Mouse (Mus musculus) liver, postnatal 0 days (tissue): ENCODE results near the gene Ccdc142. TPM values are rescaled to one million over a fixed set of nuclear protein-coding genes. Genes with fewer than 3 reads are reported as not detected.

Experiments
- ATAC-seq: fragments of 200-750 bp; cut with Nextera tagmentation; 2 replicates; pipeline ENCODE4 v1.8.0; 2017; ENCODE audit warnings: mild to moderate bottlenecking, moderate library complexity
- DNase-seq: peaks from one replicate; pipeline ENCODE4 v3.0.0-alpha.2; 2016
- H3K27ac ChIP-seq: fragments of 300-500 bp; sonication (generic); 2 replicates; pipeline ENCODE4 v1.5.1; 2014; ENCODE audit warnings: antibody characterized with exemption, moderate library complexity, mild to moderate bottlenecking, low read depth
- H3K27me3 ChIP-seq: fragments of 300-500 bp; sonication (generic); 2 replicates; pipeline ENCODE4 v1.6.1; 2014; ENCODE audit warnings: low read length, control low read depth, mixed read lengths; ENCODE audit not compliant: insufficient read depth
- H3K36me3 ChIP-seq: fragments of 300-500 bp; sonication (generic); replicated peaks from 2 replicates; pipeline ENCODE4 v1.6.1; 2014; ENCODE audit warnings: mild to moderate bottlenecking, control low read depth, low read length, moderate library complexity, mixed read lengths; ENCODE audit not compliant: insufficient read depth
- H3K4me1 ChIP-seq: fragments of 300-500 bp; sonication (generic); 2 replicates; pipeline ENCODE4 v1.6.1; 2014; ENCODE audit warnings: antibody characterized with exemption, mild to moderate bottlenecking, control low read depth; ENCODE audit not compliant: insufficient read depth
- H3K4me2 ChIP-seq: fragments of 300-500 bp; sonication (generic); 2 replicates; pipeline ENCODE4 v1.6.1; 2014; ENCODE audit warnings: low read depth, mild to moderate bottlenecking, low read length, moderate library complexity, mixed read lengths
- H3K4me3 ChIP-seq: fragments of 300-500 bp; sonication (generic); 2 replicates; pipeline ENCODE4 v1.5.1; 2014; ENCODE audit warnings: low read depth, low read length
- H3K9ac ChIP-seq: fragments of 300-500 bp; sonication (generic); replicated peaks from 2 replicates; pipeline ENCODE4 v1.6.1; 2014; ENCODE audit warnings: mild to moderate bottlenecking, moderate library complexity
- H3K9me3 ChIP-seq: fragments of 300-500 bp; sonication (generic); 2 replicates; pipeline ENCODE4 v1.6.1; 2016; ENCODE audit warnings: mild to moderate bottlenecking, control low read depth, low read length, mixed read lengths
- CTCF ChIP-seq: sonication (generic); IDR thresholded peaks from 2 replicates; pipeline ENCODE4 v1.5.1; 2016; ENCODE audit warnings: antibody characterized with exemption, low read depth
- EP300 ChIP-seq: IDR thresholded peaks from 2 replicates; pipeline ENCODE4 v1.6.1; 2016; ENCODE audit warnings: antibody characterized with exemption, low read depth, mild to moderate bottlenecking
- WGBS: fragments of 180-500 bp; shearing (Covaris S2); extraction: QIAGEN DNeasy Blood & Tissue Kit; methylation state at CpG from one replicate; pipeline ENCODE4 v1.1.7; 2014; ENCODE audit not compliant: insufficient replicate concordance; 5-methylcytosine and 5-hydroxymethylcytosine counted together
- polyA plus RNA-seq: library from polyadenylated mRNA; unstranded; fragments of >200 nt; fragmentation: Nextera tagmentation; extraction: Ambion mirVana; gene quantifications from 2 replicates; pipeline ENCODE4 v1.2.1, GENCODE M21; 2015

The Ccdc142 gene
- polyA plus RNA-seq, 1 experiment from 2014 or later, result 0.54 TPM

DNA sequence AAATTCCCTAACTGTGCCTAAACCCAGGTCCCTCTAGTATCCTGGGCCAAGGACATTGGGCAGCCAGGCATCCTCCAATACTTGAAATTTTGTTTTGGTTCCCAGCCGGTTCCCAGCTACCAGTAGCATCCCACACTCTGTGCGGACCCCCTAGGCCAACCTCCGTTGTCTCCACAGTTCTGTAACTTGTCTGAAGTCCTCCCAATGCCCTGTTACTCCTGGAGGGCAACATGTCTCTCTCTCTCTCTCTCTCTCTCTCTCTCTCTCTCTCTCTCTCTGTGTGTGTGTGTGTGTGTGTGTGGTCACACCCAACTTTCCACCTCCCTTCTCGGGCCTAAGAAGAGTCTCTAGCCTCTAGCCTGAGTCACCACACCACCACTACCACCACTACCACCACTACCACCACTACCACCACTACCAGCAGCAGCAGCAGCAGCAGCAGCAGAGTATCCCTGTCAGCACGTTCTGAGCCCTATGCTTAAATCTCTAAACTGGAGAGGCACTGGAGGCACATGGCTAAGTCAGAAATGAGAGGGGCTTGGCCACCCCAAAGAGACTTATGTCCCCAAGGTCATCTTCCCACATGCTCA, 35.0 kb downstream of the Ccdc142 start:
- DNase-seq, result no peak
- 29% methylated on average over 5 of the region's 5 CpGs for WGBS
- H3K36me3 ChIP-seq, result no peaks in the 10 kb centered on the region

GRCm38 (mm10) chr6:83136881-83137575, 35.6 kb downstream of the Ccdc142 start:
- ATAC-seq (peak; percentile 43), DNase-seq (peak; percentile 55)
- Histone ChIP-seq H3K9ac (peak overlapping the region; percentile 75), H3K36me3 (no peaks in the 10 kb centered on the region), H3K4me3 (peak overlapping the region; percentile 56), H3K27ac (peak overlapping the region; percentile 86), H3K4me2 (peak overlapping the region; percentile 87), H3K27me3 (no peaks in the 10 kb centered on the region), H3K9me3 (no peaks in the 10 kb centered on the region), H3K4me1 (peaks cover 40% of the 10 kb centered on the region)
- WGBS, result 2% methylated on average over 23 of the region's 26 CpGs
- no peak for TF ChIP-seq EP300
- TF ChIP-seq CTCF, result no peak

More for the DNA sequence above, 35.0 kb downstream of the Ccdc142 start:
- Histone ChIP-seq H3K9me3 (no peaks in the 10 kb centered on the region), H3K4me2 (peak overlapping the region; percentile 87), H3K4me3 (peak overlapping the region; percentile 56), H3K27me3 (no peaks in the 10 kb centered on the region), H3K4me1 (peaks cover 40% of the 10 kb centered on the region), H3K27ac (peak overlapping the region; percentile 86), H3K9ac (peak overlapping the region; percentile 75)
- no peak for TF ChIP-seq EP300
- no peak for TF ChIP-seq CTCF
- ATAC-seq, result no peak

DNA sequence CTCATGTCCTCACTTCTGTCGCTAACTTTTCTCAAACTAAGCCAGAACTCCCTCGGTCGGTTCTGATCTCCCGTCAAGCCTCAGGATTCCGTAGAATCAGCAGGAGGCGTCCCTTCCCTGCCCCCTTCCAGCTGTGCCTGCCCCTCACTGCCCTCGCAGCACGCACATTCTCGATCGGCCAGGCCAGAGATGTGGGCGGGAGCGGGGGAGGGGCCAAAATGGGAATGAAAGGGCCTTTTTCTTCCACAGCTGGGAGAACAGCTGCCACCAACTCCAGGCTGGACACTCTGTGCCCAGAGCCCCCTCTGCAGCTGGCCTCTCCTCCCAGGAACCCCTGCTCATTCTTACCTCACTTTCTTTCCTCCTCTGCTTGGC, 36.2 kb downstream of the Ccdc142 start:
- no peak for TF ChIP-seq EP300
- ATAC-seq, result peak; percentile 75
- 0 out of 2 replicates have a peak, but pooled peaks cover 5% of the 10 kb centered on the region for H3K27me3 ChIP-seq
- H3K4me2 ChIP-seq, result peak overlapping the region; percentile 87
- peak; percentile 83 for DNase-seq
- H3K27ac ChIP-seq, result peak overlapping the region; percentile 86
- no peaks in the 10 kb centered on the region for H3K36me3 ChIP-seq
- peak overlapping the region; percentile 56 for H3K4me3 ChIP-seq
- peaks cover 43% of the 10 kb centered on the region for H3K4me1 ChIP-seq
- under 1% methylated on average over 12 of the region's 12 CpGs for WGBS
- no peaks in the 10 kb centered on the region for H3K9me3 ChIP-seq
- peak overlapping the region; percentile 75 for H3K9ac ChIP-seq

GRCm38 (mm10) chr6:83138056-83138455, 36.7 kb downstream of the Ccdc142 start:
- Histone ChIP-seq H3K9ac (peak overlapping the region; percentile 75), H3K4me3 (peak overlapping the region; percentile 56), H3K4me1 (peaks cover 43% of the 10 kb centered on the region), H3K36me3 (no peaks in the 10 kb centered on the region), H3K9me3 (no peaks in the 10 kb centered on the region), H3K27ac (peak overlapping the region; percentile 86), H3K4me2 (peak overlapping the region; percentile 87), H3K27me3 (0 out of 2 replicates have a peak, but pooled peaks cover 5% of the 10 kb centered on the region)
- TF ChIP-seq CTCF (peak; percentile 22; the same call in 1 of the 2 replicates), EP300 (no peak)
- no peak for DNase-seq
- WGBS, result 4% methylated on average over 11 of the region's 11 CpGs
- ATAC-seq, result peak; percentile 43; the same call in 1 of the 2 replicates

DNA sequence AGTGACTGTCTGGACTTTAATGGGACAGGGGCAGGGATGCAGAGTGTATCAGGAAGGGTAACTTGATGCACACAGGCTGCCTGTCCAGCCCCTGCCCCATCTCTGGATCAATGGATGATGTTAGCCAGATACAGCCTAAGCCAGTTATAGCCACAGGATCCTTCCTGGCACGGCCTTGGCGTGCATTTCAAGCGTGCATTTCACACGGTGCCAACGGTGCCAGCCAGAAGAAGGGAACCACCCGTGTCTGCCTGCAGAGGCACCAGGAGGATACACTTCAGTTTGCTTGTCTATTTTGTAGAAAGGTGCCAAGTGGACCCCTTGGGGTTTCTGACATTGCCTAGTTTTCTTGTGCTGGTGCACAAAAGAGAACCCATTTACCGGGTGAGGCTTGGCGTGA, 38.6 kb downstream of the Ccdc142 start:
- Histone ChIP-seq H3K27me3 (0 out of 2 replicates have a peak, but pooled peaks cover 5% of the 10 kb centered on the region), H3K4me2 (no peak overlapping the region), H3K4me1 (peaks cover 36% of the 10 kb centered on the region), H3K36me3 (no peaks in the 10 kb centered on the region), H3K27ac (no peak overlapping the region), H3K9ac (no peak overlapping the region), H3K9me3 (no peaks in the 10 kb centered on the region), H3K4me3 (no peak overlapping the region)
- no peak for TF ChIP-seq EP300
- TF ChIP-seq CTCF, result no peak
- ATAC-seq (no peak), DNase-seq (no peak)
- WGBS, result 84% methylated on average over 8 of the region's 8 CpGs

- no peak for DNase-seq
- no peak overlapping the region for H3K9ac ChIP-seq
- WGBS, result 59% methylated on average over 4 of the region's 4 CpGs
- no peaks in the 10 kb centered on the region for H3K9me3 ChIP-seq
- H3K4me2 ChIP-seq, result no peak overlapping the region
- H3K4me1 ChIP-seq, result peaks cover 24% of the 10 kb centered on the region
- H3K27ac ChIP-seq, result no peak overlapping the region
- no peaks in the 10 kb centered on the region for H3K36me3 ChIP-seq
- no peak for ATAC-seq
- TF ChIP-seq EP300 (no peak), CTCF (no peak)
- 0 out of 2 replicates have a peak, but pooled peaks cover 5% of the 10 kb centered on the region for H3K27me3 ChIP-seq
- no peak overlapping the region for H3K4me3 ChIP-seq
Observed at GRCm38 (mm10) chr6:83141636-83142035, 40.2 kb downstream of the Ccdc142 start.
